Mouse (Mus musculus) limb, embryonic 12.5 days (tissue): ENCODE measurements around the gene Oxa1l. TPM values are rescaled to one million over a fixed set of nuclear protein-coding genes. Genes with fewer than 3 reads are reported as not detected.
"Not testable (repeated sequence)": the region's sequence is repeated elsewhere in the genome, so short reads cannot be mapped to it uniquely, and the experiment has no call there.

Experiments used
- ATAC-seq: fragments of 200-750 bp; cut with Nextera tagmentation; 2 replicates; pipeline ENCODE4 v1.8.0; 2017; ENCODE audit warnings: low read depth, moderate TSS enrichment; ENCODE audit not compliant: insufficient number of reproducible peaks, insufficient read depth, low FRiP score, low TSS enrichment
- H3K27ac ChIP-seq: fragments of 300-500 bp; sonication (generic); 2 replicates; pipeline ENCODE4 v1.5.1; 2016; ENCODE audit warnings: mild to moderate bottlenecking, moderate library complexity
- H3K27me3 ChIP-seq: fragments of 300-500 bp; sonication (generic); 2 replicates; pipeline ENCODE4 v1.6.1; 2016; ENCODE audit warnings: mild to moderate bottlenecking, moderate library complexity
- H3K36me3 ChIP-seq: fragments of 300-500 bp; sonication (generic); 2 replicates; pipeline ENCODE4 v1.6.1; 2016; ENCODE audit warnings: mild to moderate bottlenecking, moderate library complexity
- H3K4me1 ChIP-seq: fragments of 300-500 bp; sonication (generic); replicated peaks from 2 replicates; pipeline ENCODE4 v1.6.1; 2016
- H3K4me2 ChIP-seq: fragments of 300-500 bp; sonication (generic); 2 replicates; pipeline ENCODE4 v1.6.1; 2016; ENCODE audit warnings: mild to moderate bottlenecking, moderate library complexity
- H3K4me3 ChIP-seq: fragments of 300-500 bp; sonication (generic); replicated peaks from 2 replicates; pipeline ENCODE4 v1.5.1; 2016; ENCODE audit warnings: mild to moderate bottlenecking
- H3K9ac ChIP-seq: fragments of 300-500 bp; sonication (generic); replicated peaks from 2 replicates; pipeline ENCODE4 v1.6.1; 2016; ENCODE audit warnings: mild to moderate bottlenecking, moderate library complexity
- H3K9me3 ChIP-seq: fragments of 300-500 bp; sonication (generic); 2 replicates; pipeline ENCODE4 v1.6.1; 2016; ENCODE audit warnings: mild to moderate bottlenecking, moderate library complexity
- WGBS: fragments of 180-500 bp; shearing (Covaris S2); methylation state at CpG from one replicate; pipeline ENCODE4 v1.1.7; 2016; 5-methylcytosine and 5-hydroxymethylcytosine counted together
- polyA plus RNA-seq: library from polyadenylated mRNA; unstranded; fragments of >200 nt; fragmentation: Nextera tagmentation; extraction: Ambion mirVana; gene quantifications from 2 replicates; pipeline ENCODE4 v1.2.1, GENCODE M21; 2016

Oxa1l gene
- polyA plus RNA-seq, 1 experiment from 2014 or later, result 50.9 TPM

GRCm38 (mm10) chr14:54341807-54342206 lies 18.8 kb upstream of the Oxa1l start:
- not testable (repeated sequence) for H3K9ac ChIP-seq, H3K9me3 ChIP-seq, ATAC-seq, H3K4me1 ChIP-seq, H3K27ac ChIP-seq, H3K4me2 ChIP-seq, H3K27me3 ChIP-seq, H3K4me3 ChIP-seq, H3K36me3 ChIP-seq
- 39% methylated on average over 2 of the region's 2 CpGs for WGBS

GRCm38 (mm10) chr14:54350773-54351541 lies 9.7 kb upstream of the Oxa1l start:
- not testable (repeated sequence) for H3K27ac ChIP-seq, H3K4me2 ChIP-seq, H3K9me3 ChIP-seq, ATAC-seq, H3K4me3 ChIP-seq, H3K27me3 ChIP-seq, H3K9ac ChIP-seq, H3K4me1 ChIP-seq, H3K36me3 ChIP-seq
- 94% methylated on average over 16 of the region's 16 CpGs for WGBS

- Histone ChIP-seq H3K36me3 (no peaks in the 10 kb centered on the region), H3K27ac (no peak overlapping the region), H3K4me2 (no peak overlapping the region), H3K9me3 (0 out of 2 replicates have a peak, but pooled peaks cover 3% of the 10 kb centered on the region), H3K4me3 (no peak overlapping the region), H3K27me3 (no peaks in the 10 kb centered on the region), H3K9ac (no peak overlapping the region), H3K4me1 (no peaks in the 10 kb centered on the region)
- WGBS, result 85% methylated on average over 8 of the region's 8 CpGs
- no peak for ATAC-seq
These were observed 8.3 kb upstream of the Oxa1l start for GRCm38 (mm10) chr14:54352314-54352713.

GRCm38 (mm10) chr14:54354406-54354805 lies 6.2 kb upstream of the Oxa1l start:
- WGBS, result 45% methylated on average over 1 of the region's 1 CpGs
- ATAC-seq, result no peak

GRCm38 (mm10) chr14:54363156-54363555 lies 2.5 kb downstream of the Oxa1l start:
- Histone ChIP-seq H3K27me3 (no peaks in the 10 kb centered on the region), H3K9ac (no peak overlapping the region), H3K4me1 (peaks cover 6% of the 10 kb centered on the region; the same call in 1 of the 2 replicates), H3K36me3 (peaks cover 52% of the 10 kb centered on the region), H3K4me3 (no peak overlapping the region), H3K27ac (no peak overlapping the region), H3K4me2 (no peak overlapping the region), H3K9me3 (no peaks in the 10 kb centered on the region)
- ATAC-seq, result no peak
- WGBS, result 96% methylated on average over 8 of the region's 8 CpGs

More at GRCm38 (mm10) chr14:54354406-54354805, 6.2 kb upstream of the Oxa1l start:
- H3K36me3 ChIP-seq, result no peaks in the 10 kb centered on the region
- no peaks in the 10 kb centered on the region for H3K4me1 ChIP-seq
- H3K27ac ChIP-seq, result no peak overlapping the region
- H3K27me3 ChIP-seq, result no peaks in the 10 kb centered on the region
- 0 out of 2 replicates have a peak, but pooled peaks cover 2% of the 10 kb centered on the region for H3K9me3 ChIP-seq
- H3K4me3 ChIP-seq, result no peak overlapping the region
- H3K4me2 ChIP-seq, result no peak overlapping the region
- no peak overlapping the region for H3K9ac ChIP-seq

- no peak overlapping the region for H3K27ac ChIP-seq
- H3K4me1 ChIP-seq, result peaks cover 6% of the 10 kb centered on the region; the same call in 1 of the 2 replicates
- no peak for ATAC-seq
- H3K4me2 ChIP-seq, result no peak overlapping the region
- H3K9ac ChIP-seq, result no peak overlapping the region
- peaks cover 72% of the 10 kb centered on the region for H3K36me3 ChIP-seq
- WGBS, result 88% methylated on average over 5 of the region's 5 CpGs
- H3K27me3 ChIP-seq, result no peaks in the 10 kb centered on the region
- H3K4me3 ChIP-seq, result no peak overlapping the region
- H3K9me3 ChIP-seq, result no peaks in the 10 kb centered on the region; the same call in 1 of the 2 replicates
These were observed 4.5 kb downstream of the Oxa1l start for GRCm38 (mm10) chr14:54365026-54365645.

- Histone ChIP-seq H3K9me3 (peaks cover 3% of the 10 kb centered on the region; the same call in 1 of the 2 replicates), H3K36me3 (peaks cover 85% of the 10 kb centered on the region), H3K4me1 (peaks cover 5% of the 10 kb centered on the region; the same call in 1 of the 2 replicates), H3K4me2 (no peak overlapping the region), H3K27me3 (no peaks in the 10 kb centered on the region), H3K27ac (no peak overlapping the region), H3K4me3 (no peak overlapping the region), H3K9ac (no peak overlapping the region)
- ATAC-seq, result no peak
- 96% methylated on average over 10 of the region's 10 CpGs for WGBS
These were observed 5.9 kb downstream of the Oxa1l start for GRCm38 (mm10) chr14:54366581-54366980.

- H3K4me3 ChIP-seq, result no peak overlapping the region
- no peak overlapping the region for H3K4me2 ChIP-seq
- peaks cover 88% of the 10 kb centered on the region for H3K36me3 ChIP-seq
- ATAC-seq, result no peak
- no peak overlapping the region for H3K9ac ChIP-seq
- no peaks in the 10 kb centered on the region for H3K27me3 ChIP-seq
- H3K27ac ChIP-seq, result no peak overlapping the region
- WGBS, result 92% methylated on average over 18 of the region's 18 CpGs
- peaks cover 4% of the 10 kb centered on the region; the same call in 1 of the 2 replicates for H3K9me3 ChIP-seq
- H3K4me1 ChIP-seq, result no peaks in the 10 kb centered on the region
These were observed 6.9 kb downstream of the Oxa1l start for GRCm38 (mm10) chr14:54367429-54368060.

GRCm38 (mm10) chr14:54369372-54369771 lies 8.7 kb downstream of the Oxa1l start:
- Histone ChIP-seq H3K36me3 (peaks cover 71% of the 10 kb centered on the region), H3K27me3 (no peaks in the 10 kb centered on the region), H3K4me3 (no peak overlapping the region), H3K4me2 (no peak overlapping the region), H3K27ac (no peak overlapping the region), H3K9me3 (peaks cover 4% of the 10 kb centered on the region; the same call in 1 of the 2 replicates), H3K9ac (no peak overlapping the region), H3K4me1 (no peaks in the 10 kb centered on the region)
- WGBS, result 97% methylated on average over 3 of the region's 3 CpGs
- ATAC-seq, result no peak

- H3K9ac ChIP-seq, result no peak overlapping the region
- H3K27me3 ChIP-seq, result no peaks in the 10 kb centered on the region
- no peaks in the 10 kb centered on the region for H3K4me1 ChIP-seq
- 96% methylated on average over 6 of the region's 6 CpGs for WGBS
- H3K27ac ChIP-seq, result no peak overlapping the region
- H3K9me3 ChIP-seq, result peaks cover 4% of the 10 kb centered on the region; the same call in 1 of the 2 replicates
- peaks cover 60% of the 10 kb centered on the region for H3K36me3 ChIP-seq
- H3K4me3 ChIP-seq, result no peak overlapping the region
- no peak overlapping the region for H3K4me2 ChIP-seq
- ATAC-seq, result no peak
These were observed 10.0 kb downstream of the Oxa1l start for GRCm38 (mm10) chr14:54370595-54370994.

- no peak overlapping the region for H3K27ac ChIP-seq
- ATAC-seq, result no peak
- no peaks in the 10 kb centered on the region for H3K27me3 ChIP-seq
- peaks cover 53% of the 10 kb centered on the region for H3K36me3 ChIP-seq
- H3K9ac ChIP-seq, result no peak overlapping the region
- peaks cover 4% of the 10 kb centered on the region; the same call in 1 of the 2 replicates for H3K9me3 ChIP-seq
- WGBS, result 96% methylated on average over 10 of the region's 10 CpGs
- H3K4me3 ChIP-seq, result no peak overlapping the region
- H3K4me1 ChIP-seq, result no peaks in the 10 kb centered on the region
- no peak overlapping the region for H3K4me2 ChIP-seq
These were observed 10.8 kb downstream of the Oxa1l start for GRCm38 (mm10) chr14:54371460-54371859.
